Mouse (Mus musculus) embryonic facial prominence, embryonic 11.5 days (tissue): ENCODE results near the gene Nox3. TPM values are rescaled to one million over a fixed set of nuclear protein-coding genes. Genes with fewer than 3 reads are reported as not detected.

Experiments
- ATAC-seq: fragments of 200-750 bp; cut with Nextera tagmentation; replicated peaks from 2 replicates; pipeline ENCODE4 v1.8.0; 2017; ENCODE audit warnings: low read depth; ENCODE audit not compliant: insufficient number of reproducible peaks, low FRiP score, low TSS enrichment
- DNase-seq: peaks from one replicate; pipeline ENCODE4 v3.0.0-alpha.2; 2015; ENCODE audit warnings: low spot score
- H3K27ac ChIP-seq: fragments of 300-500 bp; sonication (generic); replicated peaks from 2 replicates; pipeline ENCODE4 v1.5.1; 2014; ENCODE audit warnings: mild to moderate bottlenecking, low read depth, low read length, control low read depth
- H3K27me3 ChIP-seq: fragments of 300-500 bp; sonication (generic); 2 replicates; pipeline ENCODE4 v1.6.1; 2014; ENCODE audit warnings: mild to moderate bottlenecking, low read length, moderate library complexity, mixed read lengths; ENCODE audit not compliant: control insufficient read depth, insufficient read depth
- H3K36me3 ChIP-seq: fragments of 300-500 bp; sonication (generic); replicated peaks from 2 replicates; pipeline ENCODE4 v1.6.1; 2014; ENCODE audit warnings: low read depth, mild to moderate bottlenecking, low read length, moderate library complexity, mixed read lengths; ENCODE audit not compliant: control insufficient read depth, insufficient read depth
- H3K4me1 ChIP-seq: fragments of 300-500 bp; sonication (generic); 2 replicates; pipeline ENCODE4 v1.6.1; 2014; ENCODE audit warnings: low read length, mixed read lengths; ENCODE audit not compliant: control insufficient read depth, insufficient read depth
- H3K4me2 ChIP-seq: fragments of 300-500 bp; sonication (generic); 2 replicates; pipeline ENCODE4 v1.6.1; 2014; ENCODE audit warnings: low read depth, mild to moderate bottlenecking, control low read depth, low read length, moderate library complexity
- H3K4me3 ChIP-seq: fragments of 300-500 bp; sonication (generic); 2 replicates; pipeline ENCODE4 v1.5.1; 2014; ENCODE audit warnings: low read depth, low read length, control low read depth
- H3K9ac ChIP-seq: fragments of 300-500 bp; sonication (generic); replicated peaks from 2 replicates; pipeline ENCODE4 v1.6.1; 2014; ENCODE audit warnings: mild to moderate bottlenecking, control low read depth, low read length
- H3K9me3 ChIP-seq: fragments of 300-500 bp; sonication (generic); replicated peaks from 2 replicates; pipeline ENCODE4 v1.6.1; 2016; ENCODE audit warnings: mild to moderate bottlenecking, low read length, inconsistent platforms, mixed read lengths; ENCODE audit not compliant: control insufficient read depth
- WGBS: fragments of 180-500 bp; shearing (Covaris S2); extraction: QIAGEN DNeasy Blood & Tissue Kit; methylation state at CpG from one replicate; pipeline ENCODE4 v1.1.7; 2014; 5-methylcytosine and 5-hydroxymethylcytosine counted together
- polyA plus RNA-seq: library from polyadenylated mRNA; unstranded; fragments of >200 nt; fragmentation: Nextera tagmentation; extraction: Ambion mirVana; gene quantifications from 2 replicates; pipeline ENCODE4 v1.2.1, GENCODE M21; 2014

The Nox3 gene
- polyA plus RNA-seq, 1 experiment from 2014 or later: not detected

GRCm38 (mm10) chr17:3598393-3598792 lies 97.7 kb downstream of the Nox3 start:
- H3K36me3 ChIP-seq: no peaks in the 10 kb centered on the region
- H3K4me2 ChIP-seq: no peak overlapping the region
- H3K27ac ChIP-seq: no peak overlapping the region
- no peaks in the 10 kb centered on the region for H3K9me3 ChIP-seq
- H3K4me3 ChIP-seq: no peak overlapping the region
- no peaks in the 10 kb centered on the region for H3K4me1 ChIP-seq
- no peak overlapping the region for H3K9ac ChIP-seq
- ATAC-seq: no peak
- WGBS: 83% methylated on average over 1 of the region's 1 CpGs
- H3K27me3 ChIP-seq: no peaks in the 10 kb centered on the region
- DNase-seq: no peak

GRCm38 (mm10) chr17:3597866-3598265 lies 98.2 kb downstream of the Nox3 start:
- Histone ChIP-seq H3K27ac (no peak overlapping the region), H3K9me3 (no peaks in the 10 kb centered on the region), H3K9ac (no peak overlapping the region), H3K27me3 (no peaks in the 10 kb centered on the region), H3K4me3 (no peak overlapping the region), H3K4me2 (no peak overlapping the region), H3K4me1 (no peaks in the 10 kb centered on the region), H3K36me3 (no peaks in the 10 kb centered on the region)
- ATAC-seq: no peak
- 97% methylated on average over 1 of the region's 1 CpGs for WGBS
- no peak for DNase-seq

DNA sequence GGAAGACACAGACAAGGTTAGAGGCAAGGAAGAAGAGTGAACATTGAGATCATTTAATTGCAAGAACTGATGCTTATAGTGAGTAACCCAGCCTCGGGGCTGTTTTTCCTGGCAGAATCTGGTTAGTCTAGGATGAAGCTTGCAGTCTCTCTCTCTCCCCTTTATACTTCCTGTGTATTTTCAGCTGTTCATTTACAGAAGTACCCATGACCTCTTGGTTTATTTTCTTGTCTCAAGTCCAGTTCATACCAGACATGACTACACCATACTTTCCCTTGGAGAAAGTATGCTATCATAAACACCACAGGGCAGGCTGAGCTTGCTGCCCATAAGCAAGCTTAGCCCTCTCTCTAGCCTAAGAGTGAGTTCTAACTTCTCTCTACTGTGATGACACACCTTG lies 98.9 kb downstream of the Nox3 start:
- no peaks in the 10 kb centered on the region for H3K4me1 ChIP-seq
- no peak for ATAC-seq
- H3K27me3 ChIP-seq: no peaks in the 10 kb centered on the region
- H3K4me3 ChIP-seq: no peak overlapping the region
- peak; percentile 23 for DNase-seq
- no peaks in the 10 kb centered on the region for H3K9me3 ChIP-seq
- 63% methylated on average over 1 of the region's 1 CpGs for WGBS
- H3K4me2 ChIP-seq: no peak overlapping the region
- no peaks in the 10 kb centered on the region for H3K36me3 ChIP-seq
- H3K27ac ChIP-seq: no peak overlapping the region
- H3K9ac ChIP-seq: no peak overlapping the region

Other genes with a start within 250 kb of the Nox3 start
- not detected in 2 replicates for gene Cldn20, start 163.7 kb downstream of the Nox3 start, polyA plus RNA-seq
- 22.4 and 25.9 TPM in 2 replicates for gene Tfb1m, start 138.5 kb downstream of the Nox3 start, polyA plus RNA-seq